Mouse (Mus musculus) frontal cortex, postnatal 36 days (tissue): ENCODE measurements at regions not wholly inside any gene's neighbourhood (a gene's known extent, or its start where the extent isn't known, plus 50 kb on each side); places are given as distances from the start of the nearest gene placed in this dataset.
"Not testable (repeated sequence)": the region's sequence is repeated elsewhere in the genome, so short reads cannot be mapped to it uniquely, and the experiment has no call there.

Experiments used
- DNase-seq, 2 experiments: peaks; one replicate each; pipeline ENCODE4 v3.0.0; 2022; ENCODE audit warnings: low spot score in 2 of 2

DNA sequence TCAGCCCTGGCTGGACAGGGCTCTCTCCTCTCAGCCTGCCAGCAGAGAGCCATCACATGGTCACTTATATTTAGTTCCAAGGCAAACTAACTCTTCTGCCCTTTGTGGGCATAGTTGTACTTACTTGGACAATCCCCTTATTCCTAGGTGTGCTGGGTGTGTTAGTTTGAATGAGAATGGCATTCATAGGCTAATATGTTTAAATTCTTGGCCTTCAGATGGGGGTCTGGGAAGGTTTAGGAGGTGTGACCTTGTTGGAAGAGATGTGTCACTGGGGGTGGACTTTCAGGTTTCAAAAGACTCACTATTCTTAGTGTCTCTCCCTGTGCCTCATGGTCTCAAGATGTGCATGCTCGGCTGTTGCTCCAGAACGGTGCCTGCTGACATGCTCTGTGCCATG lies 250.5 kb upstream of the Myo3a start:
- DNase-seq, result no peak

DNA sequence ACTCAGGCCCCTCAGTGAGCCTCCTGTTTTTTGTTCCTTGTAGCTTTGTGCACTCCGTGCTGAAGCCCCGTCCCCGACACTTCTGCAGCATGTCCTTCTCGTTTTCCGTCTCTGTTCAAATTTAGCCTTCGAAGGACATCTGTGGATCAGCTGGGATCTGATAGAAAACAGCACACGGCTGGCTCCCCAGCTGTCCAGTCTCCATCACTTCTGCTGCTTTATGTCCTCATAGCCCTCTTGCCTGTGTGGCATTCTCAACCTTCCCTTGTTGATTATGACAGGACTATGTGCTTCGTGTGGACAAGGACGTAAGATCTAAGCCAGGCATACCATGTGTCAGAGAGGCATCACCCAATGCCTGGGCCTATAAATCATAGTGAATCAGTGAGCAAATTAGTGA lies 247.1 kb upstream of the Myo3a start:
- no peak for DNase-seq

DNA sequence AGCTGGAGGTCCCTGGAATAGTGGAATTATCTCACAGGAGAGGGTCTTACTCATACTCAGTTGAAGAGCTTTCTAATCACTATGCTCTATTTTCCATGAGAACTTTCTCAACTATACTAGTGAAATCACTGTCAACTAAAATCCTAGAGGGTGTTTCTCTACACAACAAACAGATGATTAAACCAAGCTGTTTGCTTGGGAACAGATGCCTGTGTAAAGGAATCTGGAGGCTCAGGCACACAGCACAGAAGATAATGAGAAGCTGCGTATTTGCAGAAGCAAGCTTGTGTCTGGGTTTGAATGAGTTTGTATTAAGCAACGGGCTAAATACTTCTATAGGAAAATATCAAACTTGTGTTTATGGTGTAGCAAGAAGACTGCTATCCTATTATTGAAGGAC lies 202.9 kb upstream of the Myo3a start:
- no peak for DNase-seq

DNA sequence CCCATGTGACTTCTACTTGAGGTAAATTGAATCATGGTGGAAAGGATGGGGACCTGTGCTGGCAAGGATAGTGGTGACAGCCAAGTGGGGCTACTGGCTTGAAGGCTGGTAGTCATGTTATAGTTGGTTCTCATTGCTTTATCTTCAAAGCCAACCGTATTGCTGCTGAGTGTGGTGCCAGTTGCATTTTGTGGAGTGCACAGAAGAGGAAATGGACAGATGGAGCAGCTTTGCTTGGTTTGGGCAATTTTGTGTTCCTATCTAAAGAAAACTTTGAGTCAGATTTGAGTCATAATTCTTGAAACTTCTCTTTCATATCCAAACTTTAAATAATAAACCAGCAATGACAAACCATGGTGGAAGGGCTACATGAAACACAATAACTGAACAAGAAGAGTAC lies 200.5 kb upstream of the Myo3a start:
- peak in 1 of 2 experiments; percentile 6 for DNase-seq

DNA sequence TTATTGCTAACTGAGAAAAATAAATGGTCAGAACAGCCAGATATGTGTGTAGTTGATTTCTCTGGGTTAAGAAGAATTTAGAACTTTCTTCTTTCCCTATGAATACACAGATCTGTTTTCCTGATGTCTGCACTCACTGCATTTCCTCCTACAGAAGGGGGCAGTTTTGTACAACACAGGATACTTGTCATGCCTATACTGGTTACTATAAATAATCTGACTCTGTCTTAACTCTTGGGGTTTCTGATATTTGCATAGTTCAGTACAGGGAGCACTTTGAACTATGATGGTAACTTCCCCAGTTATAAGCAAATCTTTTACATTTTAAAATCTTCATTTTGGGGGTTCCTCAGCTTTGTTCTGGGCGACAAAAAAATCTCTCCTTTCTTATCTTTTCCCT lies 198.7 kb upstream of the Myo3a start:
- no peak for DNase-seq

DNA sequence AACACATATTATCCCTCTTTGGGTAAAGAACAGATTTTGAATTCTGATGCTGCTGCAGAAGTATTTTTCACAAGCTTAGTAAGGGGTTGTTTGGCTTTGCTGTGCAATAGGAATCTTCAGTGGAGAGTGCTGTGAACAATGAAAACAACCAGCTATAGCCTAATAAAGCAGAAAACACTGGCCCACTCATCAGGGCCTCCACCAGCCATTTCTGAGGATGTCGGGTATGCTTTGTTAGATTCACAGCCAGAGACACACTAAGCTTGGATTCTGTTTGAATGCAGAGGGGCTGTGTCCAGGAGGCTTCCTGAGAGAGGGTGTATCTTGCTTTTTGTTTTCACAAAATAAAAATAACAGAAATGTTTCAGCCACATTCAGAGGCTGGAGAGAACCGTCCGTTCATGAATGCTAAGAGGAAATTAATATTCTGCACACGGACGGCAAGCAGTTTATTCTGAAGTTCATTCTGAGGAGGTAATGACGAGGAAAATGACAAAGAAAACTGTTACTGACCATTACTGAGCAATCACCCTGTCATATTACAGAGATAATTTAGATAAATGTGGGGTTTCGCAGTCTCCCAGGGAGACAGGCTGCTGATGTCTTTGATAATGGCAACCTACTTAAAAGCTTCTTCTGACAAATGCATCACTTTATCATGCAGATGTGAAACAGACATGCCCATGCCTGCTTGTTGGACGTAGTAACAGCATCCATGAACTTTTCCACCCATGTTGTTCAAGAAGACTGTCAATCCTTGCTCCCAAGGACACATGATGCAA lies 198.1 kb upstream of the Myo3a start:
- no peak for DNase-seq

DNA sequence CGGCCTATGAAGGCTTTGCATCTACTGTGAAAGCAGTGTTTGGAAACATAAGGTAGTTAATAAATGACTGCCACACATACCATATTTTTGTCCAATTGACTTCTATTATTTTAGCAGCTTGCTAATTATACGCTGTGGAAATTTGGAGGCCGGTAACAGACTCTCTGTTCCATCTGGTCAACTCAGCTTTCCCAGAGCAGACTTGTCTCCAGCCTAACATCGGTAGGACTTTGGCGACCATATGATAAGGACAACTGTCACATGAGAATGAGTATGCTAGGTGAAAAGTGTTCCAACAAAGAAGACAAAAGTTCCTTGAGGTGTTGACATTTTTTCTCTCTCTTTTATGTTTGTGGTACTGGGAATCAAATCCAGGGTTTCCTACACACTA lies 197.5 kb upstream of the Myo3a start:
- no peak for DNase-seq

DNA sequence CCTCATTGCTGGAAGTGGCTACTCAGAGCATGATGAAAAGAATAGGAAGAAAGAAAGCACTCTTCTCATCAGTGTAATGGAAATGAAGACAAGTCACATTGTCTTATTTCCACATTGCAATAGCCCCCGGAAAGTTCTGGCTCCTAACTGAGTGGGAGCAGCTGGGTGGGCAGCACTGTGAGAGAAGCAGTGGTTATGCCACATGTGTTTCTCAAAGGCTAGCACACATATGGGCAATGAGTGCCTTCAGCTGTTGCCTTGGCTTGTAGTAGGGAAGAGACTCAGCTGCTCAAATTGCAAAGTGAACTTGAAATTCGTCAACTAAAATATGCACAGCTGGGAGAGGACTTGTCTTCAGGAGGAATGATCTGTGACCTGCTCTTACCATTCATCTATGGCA lies 190.5 kb upstream of the Myo3a start:
- DNase-seq, result no peak

DNA sequence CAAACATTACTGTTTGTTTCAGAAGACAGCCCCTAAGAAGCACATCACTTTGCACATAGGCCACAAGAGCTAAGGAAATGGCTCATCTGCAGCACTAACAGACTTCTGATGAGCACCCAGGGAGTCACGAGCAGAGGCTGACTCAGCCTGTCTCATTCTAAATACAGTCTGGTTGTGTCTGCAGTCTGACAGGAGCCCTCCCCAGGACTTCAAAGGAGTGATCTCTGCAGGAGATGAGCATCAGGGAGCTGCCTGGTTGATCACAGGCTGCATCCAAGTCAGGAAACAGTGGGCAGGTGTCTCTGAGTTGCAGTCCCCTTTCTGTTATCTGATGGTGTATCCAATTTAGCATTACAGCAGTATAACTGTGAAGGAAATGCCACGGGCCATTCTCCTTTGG lies 188.5 kb upstream of the Myo3a start:
- DNase-seq, result peak; percentile 31 to 60

DNA sequence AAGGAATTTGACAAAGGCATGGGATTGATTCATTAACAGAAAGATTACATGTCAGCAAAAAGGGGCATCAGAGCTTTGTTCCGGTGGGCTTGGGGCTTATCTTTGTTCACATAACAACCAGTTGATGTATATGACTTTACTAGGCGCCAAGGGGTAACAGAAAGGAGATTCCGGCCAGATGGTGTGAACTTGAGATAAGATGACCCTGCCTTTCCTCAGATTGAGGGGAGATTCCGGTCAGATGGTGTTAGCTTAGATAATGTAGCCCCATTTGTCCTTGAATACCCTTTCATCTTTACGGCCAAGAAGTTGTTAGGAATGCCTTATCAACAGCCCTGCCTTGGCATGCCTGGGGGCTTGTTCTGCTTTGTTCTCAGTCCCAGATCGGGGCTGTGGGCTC lies 183.4 kb upstream of the Myo3a start:
- DNase-seq, result not testable (repeated sequence)

DNA sequence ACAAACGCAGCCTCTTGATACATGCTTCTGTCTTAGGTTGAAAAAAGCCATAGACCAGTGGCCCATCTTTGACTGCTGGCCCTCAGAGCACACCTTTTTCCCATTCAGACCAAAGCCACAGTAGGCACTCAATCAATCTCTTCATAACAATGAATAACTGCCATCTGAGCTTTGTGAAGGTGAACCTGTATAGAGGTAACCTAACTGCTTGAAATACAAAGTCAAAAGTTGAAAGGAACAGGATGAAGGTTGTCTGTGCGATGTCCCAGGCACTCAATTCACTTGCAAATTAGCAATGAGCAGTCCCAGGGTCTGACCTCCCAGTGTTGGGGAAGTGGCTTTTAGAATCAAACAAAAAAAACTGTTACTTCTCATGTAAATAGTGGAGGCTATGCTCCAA lies 182.4 kb upstream of the Myo3a start:
- no peak for DNase-seq

DNA sequence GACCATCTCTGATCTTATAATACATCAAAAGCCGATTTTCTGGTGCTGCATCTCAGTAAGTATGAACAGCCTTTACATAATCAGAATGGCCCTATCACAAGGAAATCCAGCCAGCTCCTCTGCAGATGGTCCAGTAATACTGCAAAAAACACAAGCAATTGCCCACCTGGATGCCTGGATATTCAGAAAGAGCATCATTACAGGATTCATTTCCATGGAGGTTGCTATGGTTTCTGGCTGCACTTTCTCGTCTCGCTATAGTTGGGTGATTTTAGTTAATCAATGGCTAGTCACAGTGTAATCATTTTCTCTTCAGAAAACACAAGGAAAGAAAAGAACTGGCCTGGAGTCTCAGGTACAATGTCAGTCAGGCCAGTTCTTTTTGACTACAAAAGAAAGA lies 179.8 kb upstream of the Myo3a start:
- no peak for DNase-seq

DNA sequence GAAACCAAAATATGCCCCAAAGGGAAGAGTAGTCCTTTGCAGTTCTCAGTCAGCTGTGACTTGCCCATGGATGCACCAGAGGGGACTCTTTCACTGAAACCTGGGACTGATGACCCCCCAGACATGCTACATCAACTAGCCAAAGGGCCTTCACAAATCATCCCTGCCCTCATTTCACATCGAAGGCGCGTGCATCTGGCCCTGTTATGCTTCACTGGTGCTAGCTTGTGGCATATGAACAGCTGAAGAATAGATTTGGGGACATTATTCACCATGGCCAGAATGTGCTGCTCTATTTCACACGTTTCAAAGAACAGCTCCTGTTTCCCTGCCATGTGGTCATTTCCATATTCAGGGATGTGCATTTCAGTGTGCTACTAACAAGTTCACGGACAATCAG lies 160.8 kb upstream of the Myo3a start:
- DNase-seq, result no peak

DNA sequence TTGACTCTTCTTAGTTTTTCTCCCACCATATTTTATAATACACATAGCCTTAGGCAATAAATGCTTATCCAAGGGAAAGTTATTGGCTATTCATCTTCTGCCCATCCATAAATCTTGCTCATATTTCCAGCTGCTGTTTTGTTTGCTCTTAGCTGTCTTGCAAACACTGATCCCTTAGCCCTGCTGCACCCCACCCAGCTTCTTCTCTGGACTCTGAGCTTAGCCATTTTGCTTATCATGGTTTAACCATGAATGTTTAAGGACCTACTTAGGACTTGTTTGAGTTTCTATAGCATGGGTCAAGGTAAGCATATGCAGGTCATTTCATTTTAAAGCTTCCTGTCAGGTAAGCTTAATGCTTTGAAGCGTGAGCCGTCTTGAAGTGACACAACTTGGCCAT lies 130.5 kb upstream of the Myo3a start:
- no peak for DNase-seq

DNA sequence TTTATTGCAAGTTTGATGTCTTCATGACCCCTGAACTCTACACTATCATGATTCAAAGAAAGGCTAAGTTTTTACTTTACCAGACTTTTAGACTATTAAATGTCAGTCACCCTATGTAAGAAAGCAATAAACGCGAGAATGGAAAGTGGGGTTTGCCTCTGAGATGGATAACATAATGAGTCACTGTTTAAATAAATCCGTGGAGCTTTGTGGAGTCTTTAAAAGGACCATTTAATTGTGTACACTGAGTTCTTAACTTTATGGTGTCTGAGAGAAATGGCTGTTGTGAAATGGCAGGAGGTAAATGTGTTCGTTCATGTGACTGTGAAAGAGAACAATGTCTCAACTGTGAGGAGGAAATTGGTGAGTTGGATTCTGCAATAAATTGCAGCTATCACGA lies 122.2 kb upstream of the Myo3a start:
- no peak for DNase-seq

DNA sequence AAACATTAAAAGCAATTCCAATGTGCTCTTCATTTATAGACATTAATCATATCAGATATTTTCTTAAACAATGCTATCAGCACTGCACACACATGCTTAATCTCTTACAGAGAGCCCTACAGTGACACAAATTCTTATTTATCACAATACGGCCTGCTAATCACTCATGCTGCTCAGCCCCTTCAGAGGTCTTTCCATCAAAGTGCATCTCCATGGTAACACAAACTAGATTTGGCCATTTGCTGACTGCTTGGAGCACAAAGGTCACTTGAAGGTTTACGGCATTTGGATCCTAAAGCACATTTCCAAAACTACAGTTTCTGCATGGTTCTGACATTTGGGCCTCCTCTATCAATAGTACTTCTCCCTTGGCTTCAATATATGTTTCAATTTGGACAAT lies 77.6 kb upstream of the Myo3a start:
- no peak for DNase-seq

DNA sequence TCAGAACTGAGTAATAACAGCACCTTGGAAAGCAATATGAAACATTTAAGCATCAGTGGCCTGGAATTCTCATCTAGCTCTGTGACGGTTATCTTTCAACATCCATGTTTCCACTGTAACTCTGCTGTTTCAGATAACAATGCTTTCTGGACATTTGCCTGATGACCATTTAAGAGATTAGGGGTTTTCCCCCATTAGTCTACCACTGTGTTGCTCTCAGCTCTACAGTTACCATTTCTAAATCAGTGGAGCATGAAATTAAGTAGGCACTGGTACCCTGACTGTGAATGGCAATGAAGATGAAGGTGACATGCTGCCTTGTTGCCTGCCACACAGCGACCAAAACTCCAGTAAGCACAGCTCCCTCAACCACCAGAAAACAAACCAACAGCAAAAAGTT lies 70.7 kb upstream of the Myo3a start:
- DNase-seq, result no peak

DNA sequence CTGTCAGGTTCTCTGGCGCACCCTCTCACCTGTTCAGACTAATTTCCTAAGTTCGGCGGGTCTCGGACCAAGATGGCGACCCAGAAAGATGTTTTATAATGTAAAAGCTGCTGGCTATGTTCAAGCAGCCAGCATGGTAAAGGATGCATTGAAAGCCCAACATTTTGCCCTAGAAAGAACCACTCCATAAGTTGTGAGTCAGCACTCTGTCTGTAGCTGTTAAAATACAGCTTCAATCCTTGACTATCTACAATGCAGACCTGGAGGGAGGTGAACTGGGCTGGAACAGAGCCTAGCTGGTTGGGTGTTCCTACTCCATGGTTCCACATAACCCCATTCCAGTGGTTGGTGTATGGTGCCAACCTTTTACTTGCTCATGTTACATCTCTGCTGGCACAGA lies 61.9 kb upstream of the Myo3a start:
- DNase-seq, result no peak

DNA sequence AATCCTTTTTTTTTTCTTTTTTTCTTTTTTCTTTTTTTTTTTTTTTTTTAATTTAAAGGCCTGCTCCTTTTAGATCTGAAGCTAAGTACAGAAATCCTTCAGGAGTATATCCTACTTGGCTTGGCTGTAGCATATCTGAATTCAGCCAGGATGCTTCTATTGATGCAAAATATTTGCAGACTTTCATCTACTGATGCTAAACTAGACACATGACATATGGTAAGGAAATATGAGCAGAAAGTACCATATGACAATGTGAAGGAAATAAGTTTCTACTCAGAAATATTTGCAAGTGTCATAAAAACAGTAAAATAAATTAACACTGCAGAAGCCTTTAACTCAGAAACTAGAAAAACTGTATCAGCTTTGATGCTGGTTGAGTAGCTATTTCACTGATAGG lies 61.4 kb upstream of the Myo3a start:
- no peak for DNase-seq
